8 mouse cellular contexts compared by ENCODE assay signal in genomic region chr9:108094998-108095411, GRCm38 (mm10). TPM values are rescaled to one million over a fixed set of nuclear protein-coding genes. Genes with fewer than 3 reads are reported as not detected.
DNase-seq lines count a peak whose midpoint lies in the region; ATAC-seq and TF ChIP-seq lines count a peak whose summit lies in the region.

No protein-coding gene starts in this region.

- H3K9ac ChIP-seq in heart, embryonic 11.5 days (ENCODE audit: low read depth, low read length), result peak overlapping the region; percentile 91
- peak overlapping the region; percentile 83 for H3K9ac ChIP-seq in limb, embryonic 13.5 days
- peak overlapping the region; percentile 87 for H3K9ac ChIP-seq in neural tube, embryonic 13.5 days

- H3K4me1 ChIP-seq in heart, embryonic 11.5 days (ENCODE audit: control insufficient read depth, insufficient read depth, low read length), result peaks cover 24% of the 10 kb centered on the region; the same call in 1 of the 2 replicates
- H3K4me1 ChIP-seq in limb, embryonic 13.5 days, result peaks cover 29% of the 10 kb centered on the region
- peaks cover 34% of the 10 kb centered on the region for H3K4me1 ChIP-seq in neural tube, embryonic 13.5 days (replicated peaks)

- DNase-seq in layer of hippocampus, adult 2 months (ENCODE audit: low spot score in 2 of 2), result no peak
- DNase-seq in layer of hippocampus, postnatal 25 days (ENCODE audit: extremely low spot score in 1 of 2, low spot score in 1 of 2), result no peak
- DNase-seq in c-Kit-negative CD71-positive TER-119-positive erythroid progenitor cells, embryonic 14.5 days (ENCODE audit: low read depth, low spot score), result peak; percentile 91
- DNase-seq in right cerebral cortex, adult 2 months (ENCODE audit: low spot score in 2 of 2), result no peak
- no peak for DNase-seq in frontal cortex, postnatal 25 days (ENCODE audit: low spot score in 2 of 2)

- H3K27ac ChIP-seq in layer of hippocampus, adult 2 months, result peak overlapping the region; percentile 86
- H3K27ac ChIP-seq in heart, embryonic 11.5 days (ENCODE audit: low read depth, low read length), result peak overlapping the region; percentile 68
- peak overlapping the region; percentile 81; the same call in 1 of the 2 replicates for H3K27ac ChIP-seq in limb, embryonic 13.5 days
- H3K27ac ChIP-seq in neural tube, embryonic 13.5 days (replicated peaks), result peak overlapping the region; percentile 80

- no peak for TF ChIP-seq CTCF in layer of hippocampus, adult 2 months (conservative IDR thresholded peaks at IDR 0.05)

- peak overlapping the region; percentile 65 for H3K4me3 ChIP-seq in layer of hippocampus, adult 2 months
- H3K4me3 ChIP-seq in heart, embryonic 11.5 days (ENCODE audit: low read depth, low read length), result peak overlapping the region; percentile 91
- peak overlapping the region; percentile 69 for H3K4me3 ChIP-seq in limb, embryonic 13.5 days
- peak overlapping the region; percentile 77 for H3K4me3 ChIP-seq in neural tube, embryonic 13.5 days

- under 1% methylated on average over 16 of the region's 16 CpGs for WGBS in heart, embryonic 11.5 days (ENCODE audit: insufficient replicate concordance)
- WGBS in limb, embryonic 13.5 days, result under 1% methylated on average over 16 of the region's 16 CpGs
- under 1% methylated on average over 16 of the region's 16 CpGs for WGBS in neural tube, embryonic 13.5 days

- peak overlapping the region; percentile 96 for H3K4me2 ChIP-seq in heart, embryonic 11.5 days
- peak overlapping the region; percentile 99 for H3K4me2 ChIP-seq in limb, embryonic 13.5 days (replicated peaks)
- peak overlapping the region; percentile 91 for H3K4me2 ChIP-seq in neural tube, embryonic 13.5 days

- ATAC-seq in heart, embryonic 11.5 days (replicated peaks; ENCODE audit: insufficient number of reproducible peaks, low FRiP score, low TSS enrichment), result peak; percentile 80
- ATAC-seq in limb, embryonic 13.5 days (ENCODE audit: low FRiP score, low read depth), result peak; percentile 13
- peak; percentile 55 for ATAC-seq in neural tube, embryonic 13.5 days (ENCODE audit: low read depth)

- H3K36me3 ChIP-seq in heart, embryonic 11.5 days (ENCODE audit: control insufficient read depth, insufficient read depth, low read length), result peaks cover 14% of the 10 kb centered on the region
- H3K36me3 ChIP-seq in limb, embryonic 13.5 days, result peaks cover 29% of the 10 kb centered on the region
- H3K36me3 ChIP-seq in neural tube, embryonic 13.5 days, result peaks cover 52% of the 10 kb centered on the region

- H3K9me3 ChIP-seq in heart, embryonic 11.5 days (replicated peaks; ENCODE audit: control insufficient read depth, low read length), result no peaks in the 10 kb centered on the region
- H3K9me3 ChIP-seq in limb, embryonic 13.5 days, result no peaks in the 10 kb centered on the region
- no peaks in the 10 kb centered on the region for H3K9me3 ChIP-seq in neural tube, embryonic 13.5 days

- H3K27me3 ChIP-seq in heart, embryonic 11.5 days (ENCODE audit: control insufficient read depth, insufficient read depth, low read length), result no peaks in the 10 kb centered on the region
- no peaks in the 10 kb centered on the region for H3K27me3 ChIP-seq in limb, embryonic 13.5 days
- H3K27me3 ChIP-seq in neural tube, embryonic 13.5 days, result no peaks in the 10 kb centered on the region

RNA-seq across cellular contexts. Expression of gene Apeh, which starts 0.6 kb away (rescaled TPM):
- total RNA-seq in layer of hippocampus, adult 2 months (2021), result 10 to 100 TPM; 35.3 to 37.0 TPM
- 10 to 100 TPM; 32.0 to 32.7 TPM for total RNA-seq in layer of hippocampus, postnatal 25 days (2021)
- polyA plus RNA-seq in heart, embryonic 11.5 days (2014; fragmentation: Nextera tagmentation; extraction: Ambion mirVana), result 64.5 and 70.7 TPM in 2 replicates
- 42.5 and 47.3 TPM in 2 replicates for polyA plus RNA-seq in limb, embryonic 13.5 days (2015; fragmentation: Nextera tagmentation; extraction: Ambion mirVana)
- polyA plus RNA-seq in neural tube, embryonic 13.5 days (2015; fragmentation: Nextera tagmentation; extraction: Ambion mirVana), result 48.6 and 64.1 TPM in 2 replicates

RNA-seq across cellular contexts. Expression of gene Rnf123, which starts 11.9 kb away (rescaled TPM):
- 100 to 1,000 TPM in 1 of 2 experiments, 10 to 100 TPM in 1; 95.7 to 111 TPM for total RNA-seq in layer of hippocampus, adult 2 months (2021)
- total RNA-seq in layer of hippocampus, postnatal 25 days (2021), result 10 to 100 TPM; 95.1 to 97.3 TPM
- polyA plus RNA-seq in heart, embryonic 11.5 days (2014; fragmentation: Nextera tagmentation; extraction: Ambion mirVana), result 23.4 and 27.2 TPM in 2 replicates
- polyA plus RNA-seq in limb, embryonic 13.5 days (2015; fragmentation: Nextera tagmentation; extraction: Ambion mirVana), result 31.2 and 35.2 TPM in 2 replicates
- polyA plus RNA-seq in neural tube, embryonic 13.5 days (2015; fragmentation: Nextera tagmentation; extraction: Ambion mirVana), result 43.8 and 44.0 TPM in 2 replicates

RNA-seq across cellular contexts. Expression of gene Mst1, which starts 14.8 kb away (rescaled TPM):
- total RNA-seq in layer of hippocampus, adult 2 months (2021), result not detected
- total RNA-seq in layer of hippocampus, postnatal 25 days (2021), result not detected
- polyA plus RNA-seq in heart, embryonic 11.5 days (2014; fragmentation: Nextera tagmentation; extraction: Ambion mirVana), result 1.4 and 1.8 TPM in 2 replicates
- 0.20 and 0.51 TPM in 2 replicates for polyA plus RNA-seq in limb, embryonic 13.5 days (2015; fragmentation: Nextera tagmentation; extraction: Ambion mirVana)
- 0.18 TPM in 1 of 2 replicates, not detected in the other for polyA plus RNA-seq in neural tube, embryonic 13.5 days (2015; fragmentation: Nextera tagmentation; extraction: Ambion mirVana)

RNA-seq across cellular contexts. Expression of gene Amigo3, which starts 42.0 kb away (rescaled TPM):
- total RNA-seq in layer of hippocampus, adult 2 months (2021), result 1 to 10 TPM; 2.0 to 2.6 TPM
- 1 to 10 TPM; 2.0 to 2.2 TPM for total RNA-seq in layer of hippocampus, postnatal 25 days (2021)
- 1.1 and 1.9 TPM in 2 replicates for polyA plus RNA-seq in heart, embryonic 11.5 days (2014; fragmentation: Nextera tagmentation; extraction: Ambion mirVana)
- 3.1 and 4.4 TPM in 2 replicates for polyA plus RNA-seq in limb, embryonic 13.5 days (2015; fragmentation: Nextera tagmentation; extraction: Ambion mirVana)
- 2.8 and 3.0 TPM in 2 replicates for polyA plus RNA-seq in neural tube, embryonic 13.5 days (2015; fragmentation: Nextera tagmentation; extraction: Ambion mirVana)

RNA-seq across cellular contexts. Expression of gene Gmppb, which starts 46.0 kb away (rescaled TPM):
- 10 to 100 TPM; 17.5 to 17.7 TPM for total RNA-seq in layer of hippocampus, adult 2 months (2021)
- total RNA-seq in layer of hippocampus, postnatal 25 days (2021), result 10 to 100 TPM; 14.5 to 17.2 TPM
- 24.0 and 24.5 TPM in 2 replicates for polyA plus RNA-seq in heart, embryonic 11.5 days (2014; fragmentation: Nextera tagmentation; extraction: Ambion mirVana)
- polyA plus RNA-seq in limb, embryonic 13.5 days (2015; fragmentation: Nextera tagmentation; extraction: Ambion mirVana), result 34.1 and 36.2 TPM in 2 replicates
- polyA plus RNA-seq in neural tube, embryonic 13.5 days (2015; fragmentation: Nextera tagmentation; extraction: Ambion mirVana), result 21.9 and 25.3 TPM in 2 replicates

Comparison
In these comparisons a context has a peak if more than half of its experiments do, and no peak if none do; other contexts are left out.
1. ATAC-seq: peak in every context shown above with its lines; median percentile 80 in heart, embryonic 11.5 days; 55 in neural tube, embryonic 13.5 days; 13 in limb, embryonic 13.5 days.